Mouse (Mus musculus): ENCODE measurements at regions not wholly inside any gene's neighbourhood (a gene's known extent, or its start where the extent isn't known, plus 50 kb on each side); places are given as distances from the start of the nearest gene placed in this dataset.
"Not testable (repeated sequence)": the region's sequence is repeated elsewhere in the genome, so short reads cannot be mapped to it uniquely, and the experiment has no call there.

DNA sequence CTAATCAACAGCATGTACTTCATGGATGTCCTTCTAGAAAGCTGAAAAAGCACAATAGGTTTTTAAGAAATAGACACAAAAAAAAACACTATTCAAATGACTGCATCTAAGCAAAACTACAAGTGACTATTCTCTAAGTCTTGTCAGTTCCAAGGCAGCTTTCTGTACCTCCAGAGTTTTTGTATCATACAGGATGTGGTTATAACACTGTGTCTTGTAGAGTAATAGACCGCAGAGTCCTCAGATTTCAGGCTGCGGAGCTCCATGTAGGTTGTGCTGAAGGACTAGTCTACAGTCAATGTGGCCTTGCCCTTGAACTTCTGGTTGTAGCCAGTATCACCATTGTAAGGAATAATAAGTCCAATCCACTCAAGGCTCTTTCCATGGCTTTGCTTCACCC, 1137.7 kb upstream of the Zfp386 start:
- peak; percentile 5 to 16 for DNase-seq (ENCODE audit: low spot score in 2 of 2)

DNA sequence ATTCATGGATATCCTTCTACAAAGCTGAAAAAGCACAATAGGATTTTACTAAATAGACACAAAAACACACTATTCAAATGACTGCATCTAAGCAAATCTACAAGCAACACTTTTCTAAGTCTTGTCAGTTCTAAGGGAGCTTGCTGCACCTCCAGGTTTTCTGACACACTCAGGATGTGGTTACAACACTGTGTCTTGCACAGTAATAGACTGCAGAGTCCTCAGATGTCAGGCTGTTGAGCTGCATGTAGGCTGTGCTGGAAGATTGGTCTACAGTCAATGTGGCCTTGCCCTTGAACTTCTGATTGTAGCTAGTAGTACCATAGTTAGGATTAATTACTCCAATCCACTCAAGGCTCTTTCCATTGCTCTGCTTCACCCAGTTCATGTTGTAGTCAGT, 1133.1 kb upstream of the Zfp386 start:
- DNase-seq (ENCODE audit: low spot score in 2 of 2): peak; percentile 26 to 43

DNA sequence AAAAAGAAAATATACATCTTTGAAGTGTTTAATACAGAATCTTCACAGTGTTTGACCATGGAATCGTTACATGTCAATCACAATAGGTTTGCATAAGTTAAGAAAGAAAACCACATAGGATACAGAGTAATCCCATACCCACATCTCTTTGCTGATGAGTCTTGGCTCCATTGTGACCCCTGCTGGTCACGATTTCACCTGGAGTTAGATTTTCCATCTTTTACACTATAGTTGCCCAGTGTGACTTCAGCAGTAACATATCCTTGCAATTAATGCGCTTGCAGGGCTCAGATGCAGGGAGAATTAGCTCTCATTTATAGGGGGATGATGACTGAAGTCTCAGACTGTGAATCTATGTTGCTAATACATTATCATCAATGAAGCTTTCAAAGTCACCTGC, 1119.8 kb upstream of the Zfp386 start:
- no peak for DNase-seq (ENCODE audit: low spot score in 2 of 2)

DNA sequence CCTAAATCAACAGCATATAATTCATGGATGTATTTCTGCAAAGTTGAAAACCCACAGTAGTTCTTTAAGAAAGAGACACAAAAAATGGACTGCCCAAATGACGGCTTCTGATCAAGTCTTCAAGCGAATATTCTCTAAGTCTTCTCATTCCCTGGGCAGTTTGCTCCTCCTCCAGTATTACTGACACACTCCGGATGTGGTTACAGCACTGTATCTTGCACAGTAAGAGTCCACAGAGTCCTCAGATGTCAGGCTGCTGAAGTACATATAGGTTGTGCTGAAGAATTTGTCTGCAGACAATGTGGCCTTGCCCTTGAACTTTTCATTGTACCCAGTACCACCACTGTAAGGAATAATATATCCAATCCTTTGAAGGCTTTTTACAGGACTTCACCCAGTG, 1115.4 kb upstream of the Zfp386 start:
- DNase-seq (ENCODE audit: low spot score in 2 of 2): peak in 1 of 2 experiments; percentile 3

DNA sequence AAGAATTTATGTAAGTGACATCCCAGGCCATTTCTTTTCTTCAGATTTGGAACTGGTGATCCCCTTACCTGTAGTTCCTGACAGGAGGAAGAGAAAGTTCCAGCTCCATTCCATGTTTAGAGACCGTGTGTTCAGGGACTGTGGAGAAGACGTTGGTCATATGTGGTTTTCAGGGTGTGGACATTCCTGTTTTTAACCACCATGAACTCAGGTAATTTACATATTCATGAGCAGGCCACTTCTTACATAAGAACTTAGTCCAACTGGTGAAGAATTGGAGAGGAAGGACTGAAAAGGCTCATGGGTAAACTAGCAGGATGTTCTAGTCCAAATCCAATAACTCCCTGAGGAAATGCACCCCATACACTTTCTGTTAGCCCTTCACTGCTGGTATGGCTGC, 1114.9 kb upstream of the Zfp386 start:
- no peak for DNase-seq (ENCODE audit: low spot score in 2 of 2)

DNA sequence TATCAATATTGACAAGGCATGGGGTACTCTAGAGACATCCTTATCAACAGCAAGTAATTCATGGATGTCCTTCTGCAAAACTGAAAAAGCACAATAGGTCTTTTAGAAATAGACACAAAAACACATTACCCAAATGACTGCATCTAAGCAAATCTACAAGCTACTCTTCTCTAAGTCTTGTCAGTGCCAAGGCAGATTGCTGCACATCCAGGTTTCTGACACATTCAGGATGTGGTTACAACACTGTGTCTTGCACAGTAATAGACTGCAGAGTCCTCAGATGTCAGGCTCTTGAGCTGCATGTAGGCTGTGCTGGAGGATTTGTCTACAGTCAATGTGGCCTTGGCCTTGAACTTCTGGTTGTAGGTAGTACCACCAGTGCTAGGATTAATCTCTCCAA, 1110.7 kb upstream of the Zfp386 start:
- DNase-seq (ENCODE audit: low spot score in 2 of 2): peak in 1 of 2 experiments; percentile 11

DNA sequence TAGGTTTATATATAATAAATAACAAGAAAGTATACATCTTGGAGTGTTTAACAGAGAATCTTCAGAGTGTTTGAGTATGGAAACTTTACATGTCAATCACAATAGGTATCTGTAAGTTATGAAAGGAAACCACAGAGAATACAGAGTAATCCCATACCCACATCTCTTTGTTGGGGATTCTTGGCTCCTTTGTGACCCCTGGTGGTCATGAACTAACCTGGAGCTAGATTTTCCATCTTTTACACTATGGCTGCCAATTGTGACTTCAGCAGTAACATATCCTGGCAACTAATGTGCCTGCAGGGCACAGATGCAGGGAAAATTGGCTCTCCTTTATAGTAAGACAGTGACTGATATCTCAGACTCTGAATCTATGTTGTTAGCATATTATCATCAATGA, 1107.9 kb upstream of the Zfp386 start:
- no peak for DNase-seq (ENCODE audit: low spot score in 2 of 2)

DNA sequence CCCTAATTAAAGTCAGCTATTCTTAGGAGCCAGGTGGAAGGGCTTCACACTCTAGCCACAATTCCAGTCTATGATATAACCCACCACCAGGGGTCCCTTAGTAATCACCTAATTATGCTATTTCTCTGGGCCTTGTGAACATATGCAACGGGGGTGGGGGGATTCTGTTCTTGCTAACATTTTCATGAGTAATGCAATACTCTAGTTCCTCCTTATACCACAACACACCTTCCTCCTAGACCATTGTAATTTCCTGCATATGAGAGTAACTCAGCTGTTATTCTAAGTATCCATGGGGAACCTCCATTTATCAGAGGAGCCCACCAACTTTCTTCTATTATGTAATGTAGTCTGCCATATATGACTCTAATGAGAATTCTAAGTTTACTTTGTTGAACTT, 1085.4 kb upstream of the Zfp386 start:
- DNase-seq (ENCODE audit: low spot score in 2 of 2): no peak

DNA sequence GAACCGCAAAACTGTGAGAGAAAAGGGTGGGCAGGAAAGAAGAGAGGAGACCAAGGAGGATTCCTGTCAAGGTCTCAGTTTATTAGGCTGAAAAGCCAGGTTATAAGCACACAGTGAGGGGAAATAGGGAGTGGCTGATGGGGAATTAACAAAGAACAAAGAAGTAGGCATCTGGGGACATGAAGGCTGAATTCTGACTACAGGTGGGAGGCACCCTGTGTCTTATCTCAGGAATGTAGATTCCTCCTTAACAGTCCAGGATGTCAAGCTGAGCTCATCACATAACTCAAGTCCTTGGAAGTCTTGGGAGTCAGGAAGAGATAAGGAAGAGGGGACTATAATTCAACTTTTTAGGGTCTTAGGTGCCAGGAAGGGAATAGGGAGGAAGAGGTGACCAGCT, 1083.3 kb upstream of the Zfp386 start:
- not testable (repeated sequence) for DNase-seq (ENCODE audit: low spot score in 2 of 2)

DNA sequence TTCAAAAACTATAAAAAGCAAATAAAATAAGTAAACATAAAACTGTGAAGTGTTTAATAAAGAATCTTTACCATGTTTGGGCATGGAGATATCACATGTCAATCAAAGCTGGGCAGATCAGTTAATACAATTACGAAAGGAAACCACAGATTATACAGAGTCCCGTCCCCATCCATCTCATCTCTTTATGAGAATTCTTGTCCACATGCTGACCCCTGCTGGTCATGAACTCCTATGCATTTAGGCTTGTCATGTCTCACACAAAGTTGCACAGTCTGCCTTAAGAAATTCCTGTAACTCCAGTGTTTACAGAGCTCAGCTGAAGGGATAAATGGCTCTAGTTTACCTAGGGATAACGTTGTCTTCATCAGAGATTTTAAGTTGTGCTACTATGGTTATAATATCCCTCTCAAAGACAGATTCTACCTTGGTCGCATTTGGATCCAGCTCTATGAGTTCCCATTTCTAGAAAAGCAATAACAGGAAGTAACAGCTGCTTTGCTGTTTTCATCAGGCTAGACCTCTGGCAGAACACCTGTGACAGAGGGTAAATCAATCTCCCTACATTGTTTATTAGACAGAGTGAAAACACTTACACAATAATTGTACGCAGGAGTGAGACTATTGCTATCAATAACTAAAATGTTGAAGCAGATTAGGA, 1065.9 kb upstream of the Zfp386 start:
- peak; percentile 32 to 49 for DNase-seq (ENCODE audit: low spot score in 2 of 2)

DNA sequence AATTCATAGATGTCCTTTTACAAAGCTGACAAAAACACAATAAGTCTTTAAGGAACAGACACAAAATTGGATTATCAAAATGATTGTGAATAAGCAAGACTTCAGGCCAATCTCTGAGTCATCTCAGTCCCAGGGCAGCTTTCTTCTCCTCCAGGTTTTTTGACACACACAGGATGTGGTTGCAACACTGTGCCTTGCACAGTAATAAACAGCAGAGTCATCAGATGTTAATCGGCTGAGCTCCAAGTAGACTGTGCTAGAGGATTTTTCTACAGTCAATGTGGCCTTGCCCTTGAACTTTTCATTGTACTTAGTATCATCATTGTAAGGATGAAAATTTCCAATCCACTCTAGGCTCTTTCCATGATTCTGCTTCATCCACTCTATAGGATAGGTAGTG, 1056.6 kb upstream of the Zfp386 start:
- DNase-seq (ENCODE audit: low spot score in 2 of 2): peak; percentile 29 to 40

DNA sequence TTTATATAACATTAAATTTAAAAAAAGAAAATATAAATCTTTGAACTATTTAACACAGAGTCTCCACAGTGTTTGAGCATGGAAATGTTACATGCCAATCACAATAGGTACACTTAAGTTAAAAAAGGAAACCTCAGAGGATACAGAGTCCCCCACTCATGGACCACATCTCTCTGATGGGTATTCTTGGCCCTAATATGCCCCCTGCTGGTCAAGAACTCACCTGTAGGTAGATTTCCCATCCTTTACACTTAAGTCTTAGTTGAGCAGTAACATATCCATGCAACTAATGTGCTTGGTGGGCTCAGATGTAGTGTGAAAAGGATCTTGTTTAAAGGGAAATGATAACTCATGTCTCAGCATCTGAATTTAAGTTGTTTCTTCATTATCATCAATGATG, 1050.7 kb upstream of the Zfp386 start:
- DNase-seq (ENCODE audit: low spot score in 2 of 2): peak in 1 of 2 experiments; percentile 15

DNA sequence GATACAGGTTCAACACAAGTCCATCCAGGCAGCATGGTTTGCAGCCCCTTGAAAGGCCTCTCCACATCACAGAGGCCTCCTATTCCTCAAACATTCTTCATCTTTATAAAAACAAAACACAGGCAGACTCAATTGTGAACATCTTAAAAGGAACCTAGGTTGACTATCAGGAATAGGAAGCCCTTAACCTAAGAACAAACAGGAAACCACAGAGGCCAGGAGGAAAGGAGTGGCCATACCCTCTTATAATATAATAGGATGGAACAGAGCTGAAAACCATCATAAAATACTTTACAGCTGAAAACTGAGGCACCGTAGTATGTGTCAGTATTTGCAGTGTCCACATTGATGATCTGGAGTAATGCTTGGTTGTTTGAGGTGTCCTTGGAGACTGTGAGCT, 1044.4 kb upstream of the Zfp386 start:
- DNase-seq (ENCODE audit: low spot score in 2 of 2): no peak

DNA sequence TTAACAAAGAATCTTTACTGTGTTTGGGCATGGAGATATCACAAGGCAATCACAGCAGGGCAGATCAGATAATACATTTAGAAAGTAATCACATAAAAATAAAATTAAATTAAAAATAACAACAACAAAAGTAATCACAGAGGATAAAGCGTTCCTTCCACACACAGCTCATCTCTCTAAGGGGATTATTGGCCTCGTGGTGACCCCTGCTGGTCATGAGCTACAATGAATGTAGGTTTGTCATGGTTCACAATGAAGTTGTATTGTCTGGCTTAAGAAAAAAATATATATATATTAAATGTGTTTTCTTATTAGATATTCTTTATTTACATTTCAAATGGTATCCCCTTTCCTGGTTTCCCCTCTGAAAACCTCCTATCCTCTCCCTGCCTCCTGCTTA, 1039.1 kb upstream of the Zfp386 start:
- no peak for DNase-seq (ENCODE audit: low spot score in 2 of 2)

DNA sequence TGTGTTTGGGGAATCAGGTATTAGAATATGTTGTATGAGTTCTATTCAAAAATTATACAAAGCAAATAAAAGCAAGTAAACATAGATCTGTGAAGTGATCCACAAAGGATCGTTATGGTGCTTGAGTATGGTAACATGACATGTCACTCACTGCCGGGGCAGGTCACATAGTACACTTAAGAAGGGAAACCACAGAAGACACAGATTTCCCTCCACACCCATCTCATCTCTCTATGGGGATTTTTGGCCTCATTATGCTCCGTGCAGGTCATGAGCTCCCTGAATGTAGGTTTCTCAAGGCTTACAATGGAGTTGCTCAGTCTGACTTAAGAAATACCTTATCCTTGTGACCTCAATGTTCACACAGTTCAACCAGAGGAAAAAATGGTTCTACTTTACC, 1034.8 kb upstream of the Zfp386 start:
- no peak for DNase-seq (ENCODE audit: low spot score in 2 of 2)

DNA sequence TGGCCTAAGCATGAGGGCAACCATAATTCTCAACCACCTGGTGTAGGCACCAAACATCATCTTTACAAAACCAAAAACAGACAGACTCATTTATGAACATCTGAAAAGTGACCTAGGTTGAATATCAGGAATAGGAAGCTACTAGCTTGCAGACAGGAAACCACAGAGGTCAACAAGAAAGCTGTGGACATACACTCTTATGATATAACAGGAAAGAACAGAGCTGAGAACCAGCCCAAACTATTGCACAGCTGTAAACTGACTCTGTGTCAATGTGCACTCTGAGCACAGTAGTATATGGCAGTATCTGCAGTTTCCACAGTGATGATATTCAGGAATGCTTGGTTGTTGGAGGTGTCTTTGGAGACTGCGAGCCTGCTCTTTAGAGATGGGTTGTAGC, 1023.8 kb upstream of the Zfp386 start:
- peak in 1 of 2 experiments; percentile 0 for DNase-seq (ENCODE audit: low spot score in 2 of 2)

DNA sequence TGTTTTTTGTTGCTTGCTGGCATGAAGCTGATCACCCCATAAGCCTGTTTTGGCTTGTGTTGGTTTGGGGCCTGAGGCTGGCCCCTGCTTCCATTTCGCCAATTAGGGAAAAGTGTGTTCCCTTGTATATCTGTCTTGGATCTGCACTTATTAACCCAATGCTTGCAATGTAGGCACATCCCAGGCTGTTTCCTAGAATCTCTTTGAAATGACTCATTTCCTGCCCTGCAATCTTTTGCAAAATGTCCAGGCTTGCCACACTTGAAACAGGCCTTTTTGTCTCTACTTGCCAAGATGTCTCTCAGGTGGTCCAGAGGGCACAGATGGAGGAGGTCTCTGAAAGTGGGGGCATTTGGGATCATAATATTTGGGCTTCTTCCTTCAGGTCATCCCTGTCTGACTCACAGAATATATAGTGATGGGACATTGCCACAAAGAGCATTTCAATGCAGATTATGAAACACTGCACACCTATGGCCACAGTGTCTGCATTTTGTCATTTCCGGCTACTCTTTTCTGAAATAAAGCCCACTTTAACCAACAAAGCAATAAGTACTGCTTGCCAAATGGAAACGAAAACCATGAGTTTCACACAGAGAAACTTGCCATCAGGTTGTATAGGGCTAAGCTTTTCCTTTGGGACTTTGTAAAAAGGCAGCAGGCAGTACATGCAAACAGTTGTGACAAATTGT, 1012.9 kb upstream of the Zfp386 start:
- DNase-seq (ENCODE audit: low spot score in 2 of 2): no peak

DNA sequence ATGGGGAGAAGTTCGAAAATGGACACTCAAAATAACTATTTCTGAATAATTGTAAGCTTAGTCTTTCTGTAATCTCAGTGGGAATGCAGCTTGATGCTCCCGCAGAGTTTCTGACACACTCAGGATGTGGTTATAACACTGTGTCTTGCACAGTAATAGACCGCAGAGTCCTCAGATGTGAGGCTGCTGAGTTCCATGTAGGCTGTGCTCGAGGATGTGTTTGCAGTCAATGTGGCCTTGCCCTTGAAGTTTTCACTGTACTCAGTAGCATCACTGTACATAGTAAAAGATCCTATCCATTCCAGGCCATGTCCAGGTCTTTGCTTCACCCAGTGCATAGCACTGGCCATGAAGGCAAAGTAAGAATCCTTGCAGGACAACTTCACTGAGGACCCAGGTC, 992.4 kb upstream of the Zfp386 start:
- peak; percentile 23 to 42 for DNase-seq (ENCODE audit: low spot score in 2 of 2)

DNA sequence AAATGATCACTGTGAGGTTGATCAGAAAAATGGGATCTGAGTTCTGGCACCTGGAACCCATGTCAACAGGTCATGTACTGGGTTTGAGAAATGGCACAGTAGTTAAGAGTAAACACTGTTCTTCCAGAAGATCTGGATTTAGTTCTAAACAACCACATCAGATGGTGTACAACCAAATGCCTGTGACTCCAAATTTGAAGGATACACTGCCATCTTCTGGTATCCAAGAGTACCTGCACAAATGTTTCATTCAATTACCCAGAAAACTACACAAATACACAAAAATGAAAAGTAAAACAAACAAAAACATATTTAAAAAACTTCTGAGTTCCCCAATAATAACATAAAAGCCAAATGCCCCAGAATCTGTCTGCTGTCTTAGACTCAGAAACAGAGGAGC, 987.6 kb upstream of the Zfp386 start:
- not testable (repeated sequence) for DNase-seq (ENCODE audit: low spot score in 2 of 2)

DNA sequence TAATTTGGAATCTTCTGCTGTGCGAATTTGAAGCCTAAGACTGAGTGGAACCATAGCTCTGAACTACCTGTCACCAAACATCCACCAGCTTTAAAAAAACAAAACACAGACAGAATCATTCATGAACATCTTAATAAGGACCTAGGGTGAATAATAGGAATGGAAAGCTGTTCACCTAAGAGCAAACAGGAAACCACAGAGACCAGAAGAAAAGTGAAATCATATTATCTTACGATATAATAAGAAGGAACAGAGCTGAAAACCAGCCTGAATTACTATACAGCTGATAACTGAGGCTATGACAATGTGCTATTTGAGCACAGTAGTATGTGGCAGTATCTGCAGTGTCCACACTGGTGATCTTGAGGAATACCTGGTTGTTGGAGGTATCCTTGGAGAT, 980.3 kb upstream of the Zfp386 start:
- no peak for DNase-seq (ENCODE audit: low spot score in 2 of 2)

DNA sequence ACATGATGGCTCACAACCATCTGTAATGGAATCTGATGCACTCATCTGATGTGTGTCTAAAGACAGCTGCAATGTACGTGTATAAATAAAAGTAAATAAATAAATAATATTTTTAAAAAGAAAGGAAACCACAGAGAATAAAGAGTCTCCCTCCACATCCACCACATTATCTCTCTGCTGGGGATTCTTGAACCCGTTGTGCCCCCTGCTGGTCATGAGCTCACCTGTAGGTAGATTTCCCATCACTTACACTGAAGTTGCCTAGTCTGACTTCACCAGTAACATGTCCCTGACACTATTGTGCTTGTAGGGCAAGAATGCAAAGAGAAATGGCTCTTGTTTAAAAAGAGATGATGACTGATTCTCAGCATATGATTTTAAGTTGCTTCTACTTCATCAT, 956.1 kb upstream of the Zfp386 start:
- peak in 1 of 2 experiments; percentile 1 for DNase-seq (ENCODE audit: low spot score in 2 of 2)

DNA sequence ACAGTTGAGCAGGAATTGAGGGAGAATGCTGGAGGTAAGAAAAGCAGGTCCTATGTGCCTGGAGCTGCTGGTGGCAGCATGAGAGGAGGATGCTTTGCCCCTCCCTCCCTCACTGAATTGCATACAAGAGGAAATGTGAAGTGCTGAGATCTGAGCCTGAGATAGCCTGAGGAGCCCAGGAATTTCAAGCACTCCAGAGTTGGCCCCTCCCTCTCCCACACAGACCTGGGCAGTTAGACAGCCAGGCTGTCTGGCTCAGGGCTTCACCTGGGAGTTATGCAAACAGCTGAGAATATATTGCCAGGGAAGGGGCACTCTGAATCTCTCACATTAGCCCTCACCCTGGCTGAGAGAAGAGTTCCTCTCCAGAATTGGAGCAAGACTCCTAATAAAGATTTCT, 937.8 kb upstream of the Zfp386 start:
- no peak for DNase-seq (ENCODE audit: low spot score in 2 of 2)

DNA sequence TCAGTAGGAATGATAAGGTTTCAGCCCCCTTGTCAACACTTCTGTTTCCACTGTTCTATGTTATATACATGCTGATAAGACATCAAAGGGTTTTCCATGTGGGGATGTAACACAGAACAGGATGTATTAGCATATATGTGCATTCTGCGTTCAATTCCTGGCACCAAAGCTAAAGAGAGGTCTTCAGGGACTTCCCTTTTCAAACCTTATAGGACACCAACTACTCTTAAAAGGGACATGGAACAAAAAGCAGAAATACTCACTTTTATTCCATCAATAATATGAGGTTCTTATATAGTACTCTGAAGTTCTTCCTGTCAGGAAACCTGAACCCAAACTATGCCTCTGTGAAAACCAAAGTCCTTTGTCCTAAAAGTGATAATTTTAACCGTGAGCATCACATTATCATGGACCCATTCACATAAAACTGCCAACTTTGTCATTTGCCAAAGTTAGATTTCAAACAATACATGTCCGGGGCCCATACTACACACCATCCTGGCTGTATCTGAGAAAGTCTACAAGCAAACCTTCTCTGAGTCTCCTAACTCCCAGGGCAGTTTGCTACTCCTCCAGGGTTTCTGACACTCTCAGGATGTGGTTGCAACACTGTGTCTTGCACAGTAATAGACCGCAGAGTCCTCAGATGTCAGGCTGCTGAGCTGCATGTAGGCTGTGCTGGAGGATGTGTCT, 928.2 kb upstream of the Zfp386 start:
- DNase-seq (ENCODE audit: low spot score in 2 of 2): peak in 1 of 2 experiments; percentile 10

Measured in natural killer cell, adult 2 months (primary cell).